Mouse (Mus musculus): ENCODE measurements around the gene 6030408B16Rik. TPM values are rescaled to one million over a fixed set of nuclear protein-coding genes. Genes with fewer than 3 reads are reported as not detected.

6030408B16Rik gene
- under 1 TPM; 0.27 to 0.54 TPM for total RNA-seq (2021)
- long read RNA-seq, experiment 1, partial matches to known transcripts: 0 of 1 reads
- long read RNA-seq, experiment 1, other reads (novel, unspliced or antisense): 0 of 1 reads
- long read RNA-seq, experiment 2, partial matches to known transcripts: 0 of 1 reads
- long read RNA-seq, experiment 2, other reads (novel, unspliced or antisense): 0 of 1 reads

GRCm38 (mm10) chr15:101293025-101293621, at the start of gene 6030408B16Rik:
6030408B16Rik (plus strand) TSS chr15:101293212.
- DNase-seq (ENCODE audit: low spot score in 2 of 2): no peak

GRCm38 (mm10) chr15:101244012-101244411, 49.0 kb upstream of the 6030408B16Rik start:
- no peak for DNase-seq (ENCODE audit: low spot score in 2 of 2)

DNA sequence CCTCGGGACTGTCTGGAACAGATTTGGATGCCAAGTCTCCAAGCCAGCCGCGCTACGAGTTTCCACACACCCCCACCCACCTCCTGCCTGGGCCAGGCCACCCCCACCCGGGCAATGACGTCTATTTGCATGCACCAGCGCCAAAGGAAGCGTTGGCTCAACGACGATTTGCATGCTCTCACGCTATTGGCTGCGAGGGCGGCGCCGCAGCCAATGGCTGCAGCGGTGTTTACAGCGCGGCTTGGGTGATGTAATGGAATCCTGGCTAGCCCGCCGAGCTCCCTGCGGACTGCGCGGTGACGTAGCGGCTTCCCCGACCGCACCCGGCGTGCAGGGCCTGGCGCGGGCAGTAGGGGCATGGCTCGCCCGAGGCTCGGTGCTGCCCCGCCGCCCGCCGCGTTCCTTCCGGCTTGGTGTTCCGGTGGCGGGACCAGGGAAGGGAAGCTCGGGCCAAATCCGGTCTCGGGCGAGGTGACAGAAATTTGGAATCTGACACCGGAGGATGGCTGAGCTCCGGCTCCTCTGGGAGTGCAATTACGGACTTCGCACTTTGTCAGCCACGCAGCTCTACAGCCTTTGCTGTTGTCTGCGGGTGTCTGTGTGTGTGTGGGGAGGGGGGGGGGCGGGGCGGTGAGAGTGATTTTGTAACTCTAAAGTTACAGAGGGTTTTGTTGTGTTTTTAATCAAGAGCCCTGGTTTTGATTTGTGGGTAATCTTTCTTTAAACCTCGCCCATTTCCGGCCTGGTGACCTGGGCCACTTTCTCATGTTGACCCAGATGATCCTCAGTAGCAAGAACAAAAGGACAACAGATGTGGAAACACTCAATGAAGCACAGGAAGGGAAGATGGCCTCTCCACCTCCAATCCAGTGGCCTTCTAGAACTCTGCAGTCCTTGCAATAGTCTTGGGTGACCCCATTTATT, 46.5 kb upstream of the 6030408B16Rik start:
- DNase-seq (ENCODE audit: low spot score in 2 of 2): peak; percentile 88 to 90

- no peak for DNase-seq (ENCODE audit: low spot score in 2 of 2)
Observed at GRCm38 (mm10) chr15:101247155-101247498, 45.9 kb upstream of the 6030408B16Rik start.

GRCm38 (mm10) chr15:101248029-101248710, 44.8 kb upstream of the 6030408B16Rik start:
- no peak for DNase-seq (ENCODE audit: low spot score in 2 of 2)

DNA sequence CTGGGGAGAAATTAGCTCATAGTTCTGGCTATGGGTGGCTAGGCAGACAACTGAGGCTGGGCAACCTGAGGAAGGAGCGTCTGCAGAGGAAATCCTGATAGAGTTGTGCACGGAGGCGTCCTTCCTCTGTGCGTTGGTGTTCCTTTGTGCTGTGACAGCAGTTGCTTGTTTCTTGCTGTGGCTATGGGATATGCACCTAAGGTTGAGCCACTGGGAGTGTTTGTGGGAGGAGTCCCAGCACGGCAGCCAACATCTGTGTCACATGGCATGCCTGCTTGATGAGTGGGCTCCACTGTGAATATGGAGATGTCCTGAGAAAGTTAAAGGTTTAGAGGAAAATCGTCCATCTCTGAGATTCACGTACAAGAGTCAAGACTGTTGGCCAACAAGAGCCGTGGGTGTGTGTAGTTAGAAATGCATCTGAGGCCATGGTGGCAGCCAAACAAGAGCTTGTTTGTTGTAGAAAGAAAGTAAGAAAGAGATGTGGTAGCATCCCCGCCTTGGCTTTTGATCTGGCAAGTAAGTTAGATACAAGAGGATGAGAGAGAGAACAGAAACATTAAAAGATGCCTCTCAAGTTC, 42.7 kb upstream of the 6030408B16Rik start:
- DNase-seq (ENCODE audit: low spot score in 2 of 2): no peak

DNA sequence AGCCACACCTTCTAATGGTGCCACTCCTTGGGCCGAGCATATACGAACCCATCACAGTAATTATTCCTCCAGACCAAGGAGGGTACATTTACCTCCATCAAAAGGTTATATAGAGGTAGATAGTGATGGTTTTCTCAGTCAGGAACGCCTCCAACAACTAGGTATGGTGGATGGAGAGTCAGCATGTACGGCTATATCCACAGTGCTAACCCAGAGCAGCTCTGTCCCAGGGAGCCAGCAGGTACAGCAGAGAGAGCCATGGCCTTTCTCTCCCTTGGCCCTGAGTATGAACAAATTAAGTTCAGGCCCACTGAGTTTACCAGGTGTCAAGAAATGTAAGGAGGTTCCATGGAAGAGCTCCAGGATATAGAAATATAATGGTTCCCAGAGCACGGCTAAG, 41.1 kb upstream of the 6030408B16Rik start:
- DNase-seq (ENCODE audit: low spot score in 2 of 2): no peak

GRCm38 (mm10) chr15:101252614-101253013, 40.4 kb upstream of the 6030408B16Rik start:
- DNase-seq (ENCODE audit: low spot score in 2 of 2): no peak

DNA sequence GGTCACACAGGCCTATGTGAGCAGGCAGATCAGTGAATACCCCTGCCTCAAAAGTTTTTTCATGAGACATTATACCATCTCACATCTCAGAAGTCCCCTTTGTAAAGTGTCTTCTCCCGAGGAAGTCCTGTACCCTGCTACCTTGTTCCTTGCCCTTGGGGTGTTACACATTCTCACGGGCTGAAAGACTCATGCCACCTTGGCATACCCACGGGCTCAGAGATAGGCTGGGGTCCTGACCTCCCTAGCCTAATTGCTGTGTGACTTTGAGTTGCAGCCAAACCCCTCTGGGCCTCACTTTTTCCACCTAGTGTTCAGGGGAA, 39.5 kb upstream of the 6030408B16Rik start:
- no peak for DNase-seq (ENCODE audit: low spot score in 2 of 2)

DNA sequence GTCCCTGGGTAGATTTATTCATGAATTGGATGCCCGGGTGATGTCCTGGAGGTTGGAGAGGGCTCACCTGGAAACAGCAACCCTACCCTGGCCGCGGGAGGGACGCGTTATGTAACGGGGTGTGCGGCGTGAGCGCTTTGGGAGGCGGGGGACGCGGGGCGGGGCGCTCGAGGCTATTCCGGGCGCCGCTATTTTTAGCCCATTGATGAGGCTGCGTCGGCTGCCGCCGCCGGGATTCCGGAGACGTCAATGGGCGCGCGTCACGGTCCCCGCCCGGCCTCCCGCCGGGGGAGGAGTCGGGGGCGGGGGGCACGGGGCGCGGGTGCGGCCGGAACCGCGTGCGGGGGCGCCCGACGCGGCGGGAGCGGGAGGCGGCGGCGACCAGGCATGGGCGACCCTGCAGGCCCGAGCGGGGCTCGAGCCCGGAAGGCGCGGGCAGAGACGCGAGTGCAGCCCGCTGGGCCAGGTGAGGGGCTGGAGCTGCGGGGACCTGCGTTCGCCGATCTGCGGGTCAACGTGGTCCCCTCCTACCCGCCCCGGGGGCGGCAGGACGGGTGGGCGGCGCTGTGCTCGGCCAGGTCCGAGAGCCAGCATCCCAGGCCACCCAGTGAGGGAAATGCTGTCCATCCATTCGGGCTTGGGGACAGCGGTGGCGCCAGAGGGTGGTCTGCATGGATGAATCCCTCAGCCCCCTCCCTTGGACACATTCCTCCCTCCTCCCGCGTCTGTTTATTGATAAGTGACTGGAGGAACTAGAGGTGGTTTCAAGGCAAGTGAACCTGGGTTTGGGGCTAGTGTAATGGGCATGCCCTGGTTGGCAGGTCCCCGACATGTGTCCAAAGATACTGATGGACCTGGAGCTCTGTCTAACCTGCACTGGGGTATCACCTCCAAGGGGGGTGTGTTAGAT, 38.9 kb upstream of the 6030408B16Rik start, which contains the start of gene Nr4a1:
Nr4a1 (plus strand) TSS at position 384 of the 910 bp plus-strand sequence.
- peak; percentile 82 for DNase-seq (ENCODE audit: low spot score in 2 of 2)

DNA sequence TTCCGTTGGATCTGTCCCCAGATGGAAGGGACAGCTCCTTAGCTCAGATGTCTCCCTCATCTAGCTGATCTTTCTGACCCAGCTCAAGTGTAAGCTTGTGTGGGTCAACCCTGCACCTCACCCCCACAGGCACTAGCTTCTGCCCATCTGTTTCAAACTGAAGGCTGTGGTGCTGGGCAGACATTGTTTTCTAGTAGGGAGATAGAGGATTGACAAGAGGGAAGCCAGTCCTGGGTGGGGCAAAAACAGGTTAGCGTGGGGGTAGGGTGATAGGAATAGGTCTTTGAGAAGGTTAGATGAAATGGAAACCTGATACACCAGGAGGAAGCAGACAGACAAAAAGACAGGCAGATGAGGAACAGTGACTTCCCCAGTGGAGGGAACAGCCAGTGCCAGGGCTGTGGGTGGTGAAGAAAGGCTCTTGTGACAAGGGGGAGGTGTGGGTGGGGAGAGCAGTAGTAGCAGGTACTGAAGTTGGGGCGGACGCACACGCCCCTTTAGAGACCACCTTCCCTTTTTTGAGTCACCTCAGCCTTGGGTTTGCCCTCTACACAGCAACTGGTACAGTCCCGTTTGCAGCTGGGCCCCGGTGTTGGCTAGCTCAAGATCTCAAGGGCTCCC, 37.1 kb upstream of the 6030408B16Rik start:
- DNase-seq (ENCODE audit: low spot score in 2 of 2): no peak

GRCm38 (mm10) chr15:101256463-101257206, 36.4 kb upstream of the 6030408B16Rik start:
- DNase-seq (ENCODE audit: low spot score in 2 of 2): no peak

GRCm38 (mm10) chr15:101258420-101258819, 34.6 kb upstream of the 6030408B16Rik start:
- no peak for DNase-seq (ENCODE audit: low spot score in 2 of 2)

- DNase-seq (ENCODE audit: low spot score in 2 of 2): no peak
Observed at GRCm38 (mm10) chr15:101259922-101260321, 33.1 kb upstream of the 6030408B16Rik start.

- no peak for DNase-seq (ENCODE audit: low spot score in 2 of 2)
Observed at GRCm38 (mm10) chr15:101260387-101260786, 32.6 kb upstream of the 6030408B16Rik start.

DNA sequence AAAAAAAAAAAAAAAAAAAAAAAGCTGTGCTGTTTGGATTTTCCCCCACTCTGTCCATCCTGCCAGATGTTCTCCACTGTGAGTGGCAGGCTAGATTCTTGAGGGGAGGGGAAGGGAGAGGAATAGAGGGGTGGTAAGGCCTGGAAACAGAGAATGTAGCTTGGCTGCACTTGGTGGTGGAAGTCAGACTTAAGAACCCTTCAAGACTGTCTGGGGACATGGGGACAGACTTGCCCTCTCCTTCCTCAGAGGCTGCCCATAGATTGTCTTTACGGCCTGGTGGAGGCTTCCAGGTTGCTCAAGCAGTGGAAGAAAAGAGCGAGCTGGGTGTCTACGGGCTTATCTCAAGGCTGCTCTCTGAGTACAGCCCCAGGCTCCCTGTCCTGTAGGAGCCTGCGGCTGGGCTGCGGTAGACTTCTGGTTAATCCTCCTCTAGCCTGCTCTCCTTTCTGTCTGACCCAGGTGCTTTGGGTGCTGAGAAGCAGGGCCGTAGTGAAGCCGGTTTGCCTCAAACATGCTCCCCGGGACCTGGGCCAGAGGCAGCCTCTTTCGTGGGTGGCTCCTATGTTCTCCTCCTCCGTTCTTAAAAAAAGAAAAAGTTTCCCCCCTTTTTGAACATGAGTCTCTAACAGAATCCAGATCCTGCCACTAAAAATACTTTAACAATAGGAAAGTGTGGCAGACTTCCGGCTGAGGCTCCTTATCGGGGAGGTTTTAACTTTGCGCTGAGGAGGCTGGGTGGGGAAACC, 32.0 kb upstream of the 6030408B16Rik start:
- no peak for DNase-seq (ENCODE audit: low spot score in 2 of 2)

DNA sequence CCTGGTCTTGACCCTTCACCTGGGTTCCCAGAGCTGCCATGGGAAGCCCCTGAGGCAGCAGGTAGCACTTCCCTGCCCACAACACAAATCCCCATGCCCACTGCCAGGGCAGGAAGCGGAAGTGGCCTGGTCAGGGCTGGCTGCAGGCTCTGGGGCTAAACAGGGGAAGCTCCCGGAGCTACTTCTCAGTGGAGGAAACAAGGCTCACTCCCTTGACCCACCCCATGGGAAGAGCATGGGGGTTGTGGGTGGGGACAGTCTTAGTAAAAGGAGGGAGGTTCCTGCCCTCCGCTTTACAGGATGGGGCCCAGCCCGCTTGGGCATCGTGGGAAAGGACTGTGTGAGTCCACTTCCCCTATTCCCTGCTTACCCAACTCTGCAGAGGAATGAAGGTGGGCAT, 30.5 kb upstream of the 6030408B16Rik start:
- no peak for DNase-seq (ENCODE audit: low spot score in 2 of 2)

All from adrenal gland, adult 18-20 months (tissue).